Mouse (Mus musculus) MEL (cell line): ENCODE measurements around the gene Mcm6. TPM values are rescaled to one million over a fixed set of nuclear protein-coding genes. Genes with fewer than 3 reads are reported as not detected.
A peak's percentile ranks its signal among the peaks of the same experiment; 100 is the strongest.

Experiments used
- DNase-seq: peaks from one replicate; pipeline ENCODE4 v3.0.0; 2011; ENCODE audit warnings: low read depth, low spot score
- H3K27ac ChIP-seq: 2 replicates; pipeline ENCODE4 v1.5.1; 2012; ENCODE audit warnings: low read depth, mild to moderate bottlenecking, control low read depth, low read length, moderate library complexity; ENCODE audit not compliant: control insufficient read depth
- H3K27me3 ChIP-seq, 2 experiments: fragments of 150-350 bp in 1 of 2; sonication (generic) in 1 of 2; 2 replicates each; pipeline ENCODE4 v1.6.1; 2012; ENCODE audit warnings: low read length in 2 of 2, mild to moderate bottlenecking in 2 of 2, improper control_type of control experiment in 1 of 2, moderate library complexity in 1 of 2; ENCODE audit not compliant: insufficient read depth in 2 of 2, control insufficient read depth in 1 of 2
- H3K36me3 ChIP-seq, 2 experiments: 2 replicates each; pipeline ENCODE4 v1.6.1; 2012 to 2014; ENCODE audit warnings: low read length in 2 of 2, improper control_type of control experiment in 1 of 2, inconsistent platforms in 1 of 2, mild to moderate bottlenecking in 1 of 2; ENCODE audit not compliant: insufficient read depth in 2 of 2, control insufficient read depth in 1 of 2
- H3K4me1 ChIP-seq, 2 experiments: fragments of 150-350 bp in 1 of 2; sonication (generic) in 1 of 2; 2 replicates each; pipeline ENCODE4 v1.6.1; 2012; ENCODE audit warnings: low read length in 2 of 2, improper control_type of control experiment in 1 of 2, mild to moderate bottlenecking in 1 of 2; ENCODE audit not compliant: insufficient read depth in 2 of 2, control insufficient read depth in 1 of 2
- H3K4me3 ChIP-seq, 2 experiments: fragments of 150-350 bp in 1 of 2; sonication (generic) in 1 of 2; 2 replicates each; pipeline ENCODE4 v1.5.1; 2012; ENCODE audit warnings: low read depth in 2 of 2, low read length in 2 of 2, mild to moderate bottlenecking in 2 of 2, moderate library complexity in 2 of 2, control low read depth in 1 of 2, improper control_type of control experiment in 1 of 2; ENCODE audit not compliant: control insufficient read depth in 1 of 2, insufficient read depth in 1 of 2
- H3K79me2 ChIP-seq: 2 replicates; pipeline ENCODE4 v1.6.1; 2012; ENCODE audit warnings: mild to moderate bottlenecking, low read length, moderate library complexity; ENCODE audit not compliant: control insufficient read depth, poor library complexity, insufficient read depth
- H3K9ac ChIP-seq: 2 replicates; pipeline ENCODE4 v1.6.1; 2012; ENCODE audit warnings: low read depth, mild to moderate bottlenecking, control low read depth, low read length, moderate library complexity; ENCODE audit not compliant: control insufficient read depth, poor library complexity, severe bottlenecking
- H3K9me3 ChIP-seq: fragments of 150-350 bp; sonication (generic); replicated peaks from 2 replicates; pipeline ENCODE4 v1.6.1; 2012; ENCODE audit warnings: mild to moderate bottlenecking, low read length, improper control_type of control experiment, moderate library complexity; ENCODE audit not compliant: insufficient read depth
- BHLHE40 ChIP-seq: IDR thresholded peaks from 2 replicates; pipeline ENCODE4 v1.6.1; 2012; ENCODE audit warnings: low read depth, mild to moderate bottlenecking, inconsistent platforms, low read length, improper control_type of control experiment, borderline replicate concordance
- CHD1 ChIP-seq: IDR thresholded peaks from 2 replicates; pipeline ENCODE4 v1.6.1; 2012; ENCODE audit warnings: low read depth, mild to moderate bottlenecking, inconsistent platforms, low read length, improper control_type of control experiment
- CHD2 ChIP-seq: IDR thresholded peaks from 2 replicates; pipeline ENCODE4 v1.6.1; 2011; ENCODE audit warnings: low read length, improper control_type of control experiment
- E2F4 ChIP-seq: IDR thresholded peaks from 2 replicates; pipeline ENCODE4 v1.6.1; 2011; ENCODE audit warnings: low read depth, low read length, improper control_type of control experiment, borderline replicate concordance
- ELF1 ChIP-seq: IDR thresholded peaks from 2 replicates; pipeline ENCODE4 v1.6.1; 2014; ENCODE audit warnings: low read depth, mild to moderate bottlenecking, inconsistent platforms, low read length, improper control_type of control experiment, moderate library complexity
- EP300 ChIP-seq, 2 experiments: IDR thresholded peaks; 2 replicates each; pipeline ENCODE4 v1.6.1; 2011; ENCODE audit warnings: improper control_type of control experiment in 2 of 2, low read length in 2 of 2, low read depth in 1 of 2, mild to moderate bottlenecking in 1 of 2
- ETS1 ChIP-seq: IDR thresholded peaks from 2 replicates; pipeline ENCODE4 v1.6.1; 2012; ENCODE audit warnings: low read depth, mild to moderate bottlenecking, inconsistent platforms, low read length, improper control_type of control experiment, moderate library complexity
- GATA1 ChIP-seq: IDR thresholded peaks from 2 replicates; pipeline ENCODE4 v1.6.1; 2011; ENCODE audit warnings: low read depth, low read length, improper control_type of control experiment
- JUND ChIP-seq: IDR thresholded peaks from 2 replicates; pipeline ENCODE4 v1.6.1; 2011; ENCODE audit warnings: low read depth, mild to moderate bottlenecking, improper control_type of control experiment, low read length
- KAT2A ChIP-seq: conservative IDR thresholded peaks from 2 replicates; pipeline ENCODE4 v1.6.1; 2012; ENCODE audit warnings: low read depth, low read length, improper control_type of control experiment, inconsistent platforms
- MAZ ChIP-seq: IDR thresholded peaks from 2 replicates; pipeline ENCODE4 v1.6.1; 2012; ENCODE audit warnings: low read depth, mild to moderate bottlenecking, inconsistent platforms, low read length, improper control_type of control experiment
- MYB ChIP-seq: IDR thresholded peaks from 2 replicates; pipeline ENCODE4 v1.6.1; 2011; ENCODE audit warnings: mild to moderate bottlenecking, low read depth, low read length, improper control_type of control experiment
- POLR2AphosphoS5 ChIP-seq: IDR thresholded peaks from 2 replicates; pipeline ENCODE4 v1.6.1; 2012; ENCODE audit warnings: low read depth, borderline replicate concordance, mild to moderate bottlenecking, inconsistent platforms, low read length, moderate library complexity, mixed read lengths
- RCOR1 ChIP-seq: IDR thresholded peaks from 2 replicates; pipeline ENCODE4 v1.6.1; 2012; ENCODE audit warnings: low read depth, mild to moderate bottlenecking, inconsistent platforms, low read length, improper control_type of control experiment
- TAL1 ChIP-seq: IDR thresholded peaks from 2 replicates; pipeline ENCODE4 v1.6.1; 2012; ENCODE audit warnings: mild to moderate bottlenecking, inconsistent platforms, low read length, moderate library complexity, mixed read lengths
- TCF12 ChIP-seq: IDR thresholded peaks from 2 replicates; pipeline ENCODE4 v1.6.1; 2014; ENCODE audit warnings: low read depth, mild to moderate bottlenecking, inconsistent platforms, low read length, improper control_type of control experiment, moderate library complexity
- UBTF ChIP-seq: IDR thresholded peaks from 2 replicates; pipeline ENCODE4 v1.6.1; 2012; ENCODE audit warnings: low read depth, mild to moderate bottlenecking, inconsistent platforms, low read length, improper control_type of control experiment, moderate library complexity, borderline replicate concordance; ENCODE audit not compliant: insufficient read depth
- USF1 ChIP-seq: IDR thresholded peaks from 2 replicates; pipeline ENCODE4 v1.6.1; 2014; ENCODE audit warnings: low read depth, mild to moderate bottlenecking, inconsistent platforms, low read length, improper control_type of control experiment, moderate library complexity
- ZC3H11A ChIP-seq: IDR thresholded peaks from 2 replicates; pipeline ENCODE4 v1.6.1; 2012; ENCODE audit warnings: low read depth, mild to moderate bottlenecking, inconsistent platforms, low read length, improper control_type of control experiment
- ZKSCAN1 ChIP-seq: IDR thresholded peaks from 2 replicates; pipeline ENCODE4 v1.6.1; 2012; ENCODE audit warnings: low read depth, mild to moderate bottlenecking, inconsistent platforms, low read length, improper control_type of control experiment, moderate library complexity
- ZMIZ1 ChIP-seq: IDR thresholded peaks from 2 replicates; pipeline ENCODE4 v1.6.1; 2012; ENCODE audit warnings: low read depth, mild to moderate bottlenecking, inconsistent platforms, low read length, improper control_type of control experiment, moderate library complexity
- ZNF384 ChIP-seq: IDR thresholded peaks from 2 replicates; pipeline ENCODE4 v1.6.1; 2012; ENCODE audit warnings: low read depth, mild to moderate bottlenecking, inconsistent platforms, low read length, improper control_type of control experiment
- polyA plus RNA-seq, 2 experiments: library from polyadenylated mRNA; stranded (reverse) in 1 of 2; unstranded in 1 of 2; fragments of >175 nt in 1 of 2; fragments of >200 nt in 1 of 2; gene quantifications; 2 replicates each; pipeline versions ENCODE4 v1.2.1 to v1.2.4; 2012; ENCODE audit warnings: low replicate concordance in 2 of 2, low read depth in 1 of 2; ENCODE audit not compliant: insufficient read length in 2 of 2, insufficient read depth in 1 of 2, missing spikeins in 1 of 2
- total RNA-seq: library from RNA; depleted of rRNA; stranded (reverse); fragments of 300-350 nt; gene quantifications from 2 replicates; pipeline ENCODE4 v1.2.3, GENCODE M21; 2012

The Mcm6 gene
- total and polyA plus RNA-seq, 3 experiments, result 218 to 850 (median 234) TPM

DNA sequence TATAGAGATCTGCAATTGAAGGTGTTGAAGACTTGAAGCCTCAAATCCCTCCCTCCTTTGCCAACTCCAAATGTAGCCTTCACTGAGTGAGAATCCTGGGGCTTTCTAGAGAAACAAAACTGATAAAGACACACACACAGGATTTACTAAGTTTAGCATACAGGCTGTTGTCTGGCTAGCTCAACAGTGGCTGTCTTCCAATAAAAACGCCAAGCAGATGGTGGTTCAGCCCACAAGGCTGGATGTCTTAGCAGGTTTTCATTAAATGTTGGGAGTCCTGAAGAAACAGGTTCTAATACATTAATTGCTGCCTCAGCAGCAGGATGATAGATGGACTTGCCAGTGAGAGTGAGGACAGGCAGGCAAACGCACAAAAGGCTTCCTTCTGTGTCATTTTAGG, 1.1 kb upstream of the Mcm6 start:
- Histone ChIP-seq H3K9ac (no peak overlapping the region), H3K27ac (no peak overlapping the region), H3K79me2 (peaks cover 31% of the 10 kb centered on the region), H3K4me1 (peaks cover 2 to 14% of the 10 kb centered on the region in 2 experiments; a peak in 3 of 4 replicates), H3K36me3 (peaks cover 5 to 13% of the 10 kb centered on the region in 2 experiments), H3K27me3 (no peaks in the 10 kb centered on the region), H3K9me3 (no peaks in the 10 kb centered on the region)
- DNase-seq, result no peak
- TF ChIP-seq RCOR1, result no peak
- no peak for TF ChIP-seq UBTF
- no peak for TF ChIP-seq USF1
- no peak for TF ChIP-seq JUND
- no peak for TF ChIP-seq MYB
- TF ChIP-seq KAT2A, result no peak
- no peak for TF ChIP-seq E2F4
- no peak for TF ChIP-seq CHD2
- TF ChIP-seq BHLHE40, result no peak
- no peak for TF ChIP-seq ETS1
- TF ChIP-seq MAZ, result no peak
- TF ChIP-seq TCF12, result no peak
- TF ChIP-seq GATA1, result no peak
- no peak for TF ChIP-seq POLR2AphosphoS5
- no peak for TF ChIP-seq ZKSCAN1
- TF ChIP-seq TAL1, result no peak
- TF ChIP-seq ZC3H11A, result no peak
- no peak for TF ChIP-seq CHD1
- no peak for TF ChIP-seq ZNF384
- TF ChIP-seq, all 39 proteins: peak for 0
- no peak overlapping the region for H3K4me3 ChIP-seq

DNA sequence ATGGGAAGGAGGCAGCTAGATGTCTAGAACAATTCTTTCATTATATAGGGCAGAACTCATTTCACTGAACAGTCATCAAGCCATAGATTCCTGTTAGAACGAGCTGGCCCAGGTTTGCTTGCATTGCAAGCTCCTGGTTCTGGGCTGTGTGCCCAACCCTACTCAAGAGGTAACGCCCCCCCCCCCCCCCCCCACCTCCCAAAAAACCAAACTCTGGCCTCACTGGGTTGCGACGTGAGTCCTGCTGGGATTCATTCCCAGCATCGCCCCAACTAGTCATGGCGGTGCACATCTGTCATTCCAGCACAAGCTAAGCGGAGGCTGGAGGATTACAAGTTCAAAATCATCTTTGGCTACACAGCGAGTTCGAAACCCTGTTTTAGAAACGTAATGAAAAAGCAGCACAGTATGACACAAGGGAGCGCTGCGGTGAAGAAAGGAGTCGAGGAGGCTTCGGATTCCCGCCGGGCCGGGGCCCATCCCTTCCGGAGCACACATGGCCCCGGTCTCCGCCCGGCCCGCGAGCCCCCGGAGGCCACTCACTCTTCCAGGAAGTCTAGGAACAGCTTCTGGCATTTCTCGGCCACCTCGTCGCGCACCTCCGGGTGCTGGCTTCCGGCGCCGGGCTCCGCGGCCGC, 429 bp downstream of the Mcm6 start:
- Histone ChIP-seq H3K4me1 (peaks cover 6 to 14% of the 10 kb centered on the region in 2 experiments), H3K27me3 (no peaks in the 10 kb centered on the region), H3K9me3 (no peaks in the 10 kb centered on the region), H3K36me3 (peaks cover 11 to 24% of the 10 kb centered on the region in 2 experiments), H3K4me3 (peak overlapping the region; percentile 68 to 97), H3K9ac (peak overlapping the region; percentile 94), H3K79me2 (peaks cover 31% of the 10 kb centered on the region), H3K27ac (peak overlapping the region; percentile 95)
- TF ChIP-seq CHD1 (0 out of 2 replicates have a peak, but pooled peaks have one; percentile 74), E2F4 (peak; percentile 21; the same call in 1 of the 2 replicates), UBTF (peak; percentile 75; the same call in 1 of the 2 replicates), RCOR1 (0 out of 2 replicates have a peak, but pooled peaks have one; percentile 7), ZMIZ1 (no peak), ELF1 (no peak), EP300 (IDR thresholded peaks at IDR 0.05; ENCODE audit: low read depth in 1 of 2, low read length in 2 of 2) (no peak), ETS1 (0 out of 2 replicates have a peak, but pooled peaks have one; percentile 17)
- DNase-seq, result peak; percentile 80
